Mouse (Mus musculus): Measurements from ENCODE around the gene Pgam1. TPM values are rescaled to one million over a fixed set of nuclear protein-coding genes. Genes with fewer than 3 reads are reported as not detected.

The Pgam1 gene
- polyA plus RNA-seq (2021; fragmentation: Nextera tagmentation): 781 and 829 TPM in 2 replicates
- long read RNA-seq, experiment 1, transcript Pgam1-201 (4 exons, 1,775 nt): major isoform, 1,475 of 1,577 reads
- long read RNA-seq, experiment 1, partial matches to known transcripts: 95 of 1,577 reads
- long read RNA-seq, experiment 1, other reads (novel, unspliced or antisense): 6 of 1,577 reads
- long read RNA-seq, experiment 2, transcript Pgam1-201 (4 exons, 1,775 nt): major isoform, 4,623 of 4,662 reads
- long read RNA-seq, experiment 2, partial matches to known transcripts: 21 of 4,662 reads
- long read RNA-seq, experiment 2, other reads (novel, unspliced or antisense): 18 of 4,662 reads

DNA sequence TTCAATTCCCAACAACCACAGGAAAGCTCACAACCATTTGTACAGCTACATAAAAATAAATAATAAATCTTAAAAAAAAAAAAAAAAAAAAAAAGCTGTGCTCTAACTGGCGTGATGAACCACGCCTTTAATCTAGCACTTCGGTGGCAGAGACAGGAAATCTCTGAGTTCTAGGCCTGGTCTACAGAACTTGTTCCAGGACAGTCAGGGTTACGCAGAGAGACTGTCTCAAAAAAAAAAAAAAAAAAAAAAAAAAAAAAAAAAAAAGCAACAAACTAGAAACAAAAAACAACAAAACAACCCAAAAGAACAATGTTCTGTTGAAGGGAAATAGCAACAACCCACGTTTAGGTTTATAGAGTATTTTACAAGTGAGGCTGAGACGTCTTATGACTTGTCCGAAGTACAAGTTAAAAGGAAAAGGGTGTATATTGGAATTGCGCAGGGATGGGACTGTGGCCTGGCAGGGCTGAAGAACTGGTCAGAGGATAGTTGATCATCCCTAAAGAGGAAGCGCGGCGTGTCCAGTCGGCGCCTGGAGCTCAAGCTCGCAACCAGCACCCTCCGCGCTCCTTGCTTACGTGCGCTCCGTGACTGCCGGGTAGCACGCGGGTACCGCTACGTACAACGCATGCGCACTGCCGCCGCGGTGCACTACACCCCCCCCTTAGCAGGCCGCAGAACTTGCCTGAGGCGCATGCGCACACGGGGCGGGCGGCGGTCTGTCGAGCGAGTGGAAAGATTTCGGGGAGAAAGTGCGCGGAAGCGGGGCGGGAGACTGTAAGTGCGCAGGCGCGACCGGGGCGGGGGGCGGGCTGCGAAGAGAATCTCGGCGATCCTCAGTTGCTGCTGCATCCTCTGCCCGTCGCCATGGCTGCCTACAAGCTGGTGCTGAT, at the start of gene Pgam1:
Gene Pgam1 (plus strand): TSS at position 746 of the 896 bp plus-strand sequence.

DNA sequence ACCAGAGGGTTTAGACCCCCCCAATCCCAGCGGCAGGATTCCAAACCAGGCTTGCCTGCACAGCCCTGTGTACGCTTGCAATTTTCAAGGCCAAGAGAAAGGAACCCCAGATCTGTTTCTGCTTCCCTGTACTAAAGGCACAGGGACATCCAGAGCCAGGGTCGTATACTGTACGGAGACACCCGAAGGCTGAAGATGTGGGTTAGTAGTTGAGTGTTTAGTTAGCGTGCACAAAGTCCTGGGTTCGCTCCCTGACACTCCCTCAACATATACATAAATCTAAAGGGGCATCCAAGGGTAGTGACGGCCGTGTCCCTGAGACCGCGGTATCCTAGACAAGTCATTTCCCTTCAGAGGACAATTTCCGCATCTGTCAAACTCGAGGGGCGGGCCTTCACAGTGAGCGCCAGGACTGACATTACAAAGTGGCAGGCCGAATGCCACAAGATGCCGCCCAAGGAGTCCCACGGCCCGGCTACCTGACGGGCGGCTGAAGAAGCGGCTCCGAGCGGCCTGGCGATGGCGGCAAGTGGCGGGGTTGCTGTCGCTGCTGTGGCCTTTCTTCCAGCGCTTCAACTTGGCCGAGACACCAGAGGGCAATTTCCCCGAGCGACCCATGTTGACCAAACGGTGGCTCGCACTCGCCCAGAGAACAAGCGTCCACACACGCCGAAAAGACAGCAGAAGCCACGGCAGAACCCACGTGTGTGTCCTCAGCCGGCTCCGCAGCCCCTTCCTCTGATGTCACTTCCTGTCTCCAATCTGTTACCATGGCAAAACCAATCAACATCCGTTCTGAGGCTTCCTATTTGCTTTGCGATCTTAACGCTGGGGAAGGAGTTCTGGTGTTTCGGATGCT, 16.0 kb upstream of the Pgam1 start, which contains the start of gene Rrp12:
Gene Rrp12 (minus strand): TSS at position 714 of the 859 bp plus-strand sequence.

DNA sequence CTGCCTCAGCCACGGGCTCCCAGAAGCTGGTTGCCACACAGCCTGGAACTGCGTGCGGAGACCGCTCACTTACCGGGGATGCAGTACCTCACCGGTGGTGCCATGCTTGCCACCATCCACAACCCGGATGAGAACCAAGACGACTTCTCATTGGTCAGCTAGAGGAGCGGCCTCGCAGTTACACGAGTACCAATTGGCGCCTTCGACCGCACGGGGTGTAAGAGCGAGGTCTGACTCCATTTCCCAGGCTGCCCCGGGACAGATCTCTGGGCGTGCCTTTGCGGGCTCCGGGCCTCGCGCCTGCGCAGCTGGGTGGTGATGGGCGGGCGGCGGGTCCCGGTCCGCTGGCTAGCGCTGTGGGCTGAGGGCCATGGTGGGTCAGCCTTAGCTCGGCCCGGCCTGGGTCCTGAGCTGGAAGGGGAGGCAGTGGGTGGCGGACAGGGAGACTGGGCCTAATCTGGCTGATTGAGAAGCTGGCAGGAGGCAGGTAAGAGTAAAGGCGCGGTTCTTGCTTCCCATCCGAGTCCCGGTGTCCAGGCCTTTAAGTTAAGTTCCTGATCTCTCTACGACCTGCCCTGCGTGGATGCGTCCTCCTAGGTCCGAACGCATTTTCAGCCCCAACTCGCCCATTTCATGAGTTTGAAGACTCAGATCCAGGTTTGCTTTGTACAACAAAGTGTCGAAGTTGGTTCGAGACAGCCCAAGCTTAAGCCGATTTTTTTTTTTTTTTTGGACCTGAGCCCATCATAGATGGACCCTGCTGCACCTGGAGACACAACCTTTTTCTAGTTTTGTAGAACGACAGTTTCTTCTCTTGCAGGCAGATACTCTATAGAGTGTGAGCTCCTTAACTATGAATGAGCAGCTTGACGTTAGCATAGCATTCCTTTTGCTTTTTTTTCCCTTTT, 21.7 kb downstream of the Pgam1 start, which contains the start of the genes Exosc1 and Zdhhc16:
Gene Exosc1 (minus strand): TSS at position 245 of the 908 bp plus-strand sequence.
Gene Zdhhc16 (plus strand): TSS at position 302 of the 908 bp plus-strand sequence.

Other genes with a start within 250 kb of the Pgam1 start
- gene Slit1, start 168.3 kb upstream of the Pgam1 start, polyA plus RNA-seq (2021; fragmentation: Nextera tagmentation): 40.5 and 40.9 TPM in 2 replicates
- 0.52 and 0.65 TPM in 2 replicates for gene Arhgap19, start 109.9 kb upstream of the Pgam1 start, polyA plus RNA-seq (2021; fragmentation: Nextera tagmentation)
- gene Frat1, start 82.0 kb upstream of the Pgam1 start, polyA plus RNA-seq (2021; fragmentation: Nextera tagmentation): 51.4 and 67.2 TPM in 2 replicates
- gene Frat2, start 63.8 kb upstream of the Pgam1 start, polyA plus RNA-seq (2021; fragmentation: Nextera tagmentation): 0.55 and 0.67 TPM in 2 replicates
- 12.1 and 13.1 TPM in 2 replicates for gene Rrp12, start 15.8 kb upstream of the Pgam1 start, polyA plus RNA-seq (2021; fragmentation: Nextera tagmentation)
- gene Exosc1, start 21.5 kb downstream of the Pgam1 start, polyA plus RNA-seq (2021; fragmentation: Nextera tagmentation): 53.5 and 54.9 TPM in 2 replicates
- 30.0 and 30.7 TPM in 2 replicates for gene Zdhhc16, start 21.6 kb downstream of the Pgam1 start, polyA plus RNA-seq (2021; fragmentation: Nextera tagmentation)
- gene Mms19, start 69.2 kb downstream of the Pgam1 start, polyA plus RNA-seq (2021; fragmentation: Nextera tagmentation): 8.5 and 8.8 TPM in 2 replicates
- gene Ubtd1, start 69.8 kb downstream of the Pgam1 start, polyA plus RNA-seq (2021; fragmentation: Nextera tagmentation): 3.5 and 4.2 TPM in 2 replicates
- 0.50 and 0.56 TPM in 2 replicates for gene Ankrd2, start 124.1 kb downstream of the Pgam1 start, polyA plus RNA-seq (2021; fragmentation: Nextera tagmentation)
- 0.73 and 0.92 TPM in 2 replicates for gene Hoga1, start 133.7 kb downstream of the Pgam1 start, polyA plus RNA-seq (2021; fragmentation: Nextera tagmentation)
- gene 4933411K16Rik, start 140.3 kb downstream of the Pgam1 start, polyA plus RNA-seq (2021; fragmentation: Nextera tagmentation): not detected in 2 replicates
- gene Morn4, start 174.4 kb downstream of the Pgam1 start, polyA plus RNA-seq (2021; fragmentation: Nextera tagmentation): 53.1 and 58.1 TPM in 2 replicates
- 8.1 and 8.4 TPM in 2 replicates for gene Pi4k2a, start 178.5 kb downstream of the Pgam1 start, polyA plus RNA-seq (2021; fragmentation: Nextera tagmentation)
- gene Avpi1, start 217.1 kb downstream of the Pgam1 start, polyA plus RNA-seq (2021; fragmentation: Nextera tagmentation): 65.3 and 67.0 TPM in 2 replicates
- gene Marveld1, start 235.5 kb downstream of the Pgam1 start, polyA plus RNA-seq (2021; fragmentation: Nextera tagmentation): 0.60 and 0.89 TPM in 2 replicates